Mouse (Mus musculus) liver, postnatal 0 days (tissue): ENCODE results near the gene Klhl41.

Experiments used
- CTCF ChIP-seq: sonication (generic); IDR thresholded peaks from 2 replicates; pipeline ENCODE4 v1.5.1; 2016; ENCODE audit warnings: antibody characterized with exemption, low read depth
- EP300 ChIP-seq: IDR thresholded peaks from 2 replicates; pipeline ENCODE4 v1.6.1; 2016; ENCODE audit warnings: antibody characterized with exemption, low read depth, mild to moderate bottlenecking

DNA sequence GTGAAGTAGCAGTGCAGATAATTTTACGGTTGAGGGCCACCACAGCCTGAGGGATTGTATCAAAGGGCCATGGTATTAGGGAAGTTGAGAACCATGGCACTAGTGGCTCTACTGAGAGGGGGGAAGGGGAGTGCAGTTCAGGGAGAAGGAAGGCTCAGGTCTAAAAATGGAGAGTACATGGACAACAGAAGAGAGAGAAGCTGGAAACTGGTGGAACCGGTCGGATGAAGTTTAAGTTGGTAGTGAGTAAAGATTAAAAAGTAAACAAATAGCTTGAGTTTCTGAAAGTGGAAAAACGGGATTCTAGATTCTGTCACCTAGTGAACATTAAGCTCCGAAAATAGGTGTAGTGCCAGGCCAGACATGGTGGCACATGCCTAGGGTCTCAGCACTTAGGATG lies 39.1 kb upstream of the Klhl41 start:
- TF ChIP-seq CTCF (no peak), EP300 (no peak)
